Mouse (Mus musculus) embryonic facial prominence, embryonic 11.5 days (tissue): Measurements from ENCODE around the gene Raf1. TPM values are rescaled to one million over a fixed set of nuclear protein-coding genes. Genes with fewer than 3 reads are reported as not detected.
A peak's percentile ranks its signal among the peaks of the same experiment; 100 is the strongest.

Experiments used
- ATAC-seq: fragments of 200-750 bp; cut with Nextera tagmentation; replicated peaks from 2 replicates; pipeline ENCODE4 v1.8.0; 2017; ENCODE audit warnings: low read depth; ENCODE audit not compliant: insufficient number of reproducible peaks, low FRiP score, low TSS enrichment
- DNase-seq: peaks from one replicate; pipeline ENCODE4 v3.0.0-alpha.2; 2015; ENCODE audit warnings: low spot score
- H3K27ac ChIP-seq: fragments of 300-500 bp; sonication (generic); replicated peaks from 2 replicates; pipeline ENCODE4 v1.5.1; 2014; ENCODE audit warnings: mild to moderate bottlenecking, low read depth, low read length, control low read depth
- H3K27me3 ChIP-seq: fragments of 300-500 bp; sonication (generic); 2 replicates; pipeline ENCODE4 v1.6.1; 2014; ENCODE audit warnings: mild to moderate bottlenecking, low read length, moderate library complexity, mixed read lengths; ENCODE audit not compliant: control insufficient read depth, insufficient read depth
- H3K36me3 ChIP-seq: fragments of 300-500 bp; sonication (generic); replicated peaks from 2 replicates; pipeline ENCODE4 v1.6.1; 2014; ENCODE audit warnings: low read depth, mild to moderate bottlenecking, low read length, moderate library complexity, mixed read lengths; ENCODE audit not compliant: control insufficient read depth, insufficient read depth
- H3K4me1 ChIP-seq: fragments of 300-500 bp; sonication (generic); 2 replicates; pipeline ENCODE4 v1.6.1; 2014; ENCODE audit warnings: low read length, mixed read lengths; ENCODE audit not compliant: control insufficient read depth, insufficient read depth
- H3K4me2 ChIP-seq: fragments of 300-500 bp; sonication (generic); 2 replicates; pipeline ENCODE4 v1.6.1; 2014; ENCODE audit warnings: low read depth, mild to moderate bottlenecking, control low read depth, low read length, moderate library complexity
- H3K4me3 ChIP-seq: fragments of 300-500 bp; sonication (generic); 2 replicates; pipeline ENCODE4 v1.5.1; 2014; ENCODE audit warnings: low read depth, low read length, control low read depth
- H3K9ac ChIP-seq: fragments of 300-500 bp; sonication (generic); replicated peaks from 2 replicates; pipeline ENCODE4 v1.6.1; 2014; ENCODE audit warnings: mild to moderate bottlenecking, control low read depth, low read length
- H3K9me3 ChIP-seq: fragments of 300-500 bp; sonication (generic); replicated peaks from 2 replicates; pipeline ENCODE4 v1.6.1; 2016; ENCODE audit warnings: mild to moderate bottlenecking, low read length, inconsistent platforms, mixed read lengths; ENCODE audit not compliant: control insufficient read depth
- WGBS: fragments of 180-500 bp; shearing (Covaris S2); extraction: QIAGEN DNeasy Blood & Tissue Kit; methylation state at CpG from one replicate; pipeline ENCODE4 v1.1.7; 2014; 5-methylcytosine and 5-hydroxymethylcytosine counted together
- polyA plus RNA-seq: library from polyadenylated mRNA; unstranded; fragments of >200 nt; fragmentation: Nextera tagmentation; extraction: Ambion mirVana; gene quantifications from 2 replicates; pipeline ENCODE4 v1.2.1, GENCODE M21; 2014

The Raf1 gene
- polyA plus RNA-seq, 1 experiment from 2014 or later: 124 TPM

DNA sequence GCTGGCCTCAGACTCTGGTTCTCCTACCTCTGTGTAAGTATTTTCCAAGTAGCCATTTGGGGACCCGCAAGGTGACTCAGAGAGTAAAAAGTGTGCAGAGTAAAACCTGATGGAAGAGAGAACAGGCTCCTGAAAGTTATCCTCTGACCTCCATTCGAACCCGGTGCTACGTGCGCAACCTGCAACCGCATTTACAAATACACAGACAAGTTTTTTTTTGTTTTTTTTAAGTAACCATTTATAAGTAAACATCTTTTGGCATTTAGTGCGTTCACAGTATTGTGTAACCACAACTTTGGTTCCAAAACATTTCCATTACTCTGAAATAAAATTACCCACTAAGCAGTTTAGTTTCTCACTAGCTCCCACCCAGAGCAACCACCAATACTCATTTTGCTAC is 1.0 kb upstream of the Raf1 start:
- no peak overlapping the region for H3K4me2 ChIP-seq
- 97% methylated on average over 7 of the region's 7 CpGs for WGBS
- DNase-seq (no peak), ATAC-seq (no peak)
- no peaks in the 10 kb centered on the region for H3K9me3 ChIP-seq
- H3K4me1 ChIP-seq: no peaks in the 10 kb centered on the region
- no peak overlapping the region for H3K27ac ChIP-seq
- no peaks in the 10 kb centered on the region for H3K27me3 ChIP-seq
- no peak overlapping the region for H3K9ac ChIP-seq
- no peaks in the 10 kb centered on the region for H3K36me3 ChIP-seq
- no peak overlapping the region for H3K4me3 ChIP-seq

DNA sequence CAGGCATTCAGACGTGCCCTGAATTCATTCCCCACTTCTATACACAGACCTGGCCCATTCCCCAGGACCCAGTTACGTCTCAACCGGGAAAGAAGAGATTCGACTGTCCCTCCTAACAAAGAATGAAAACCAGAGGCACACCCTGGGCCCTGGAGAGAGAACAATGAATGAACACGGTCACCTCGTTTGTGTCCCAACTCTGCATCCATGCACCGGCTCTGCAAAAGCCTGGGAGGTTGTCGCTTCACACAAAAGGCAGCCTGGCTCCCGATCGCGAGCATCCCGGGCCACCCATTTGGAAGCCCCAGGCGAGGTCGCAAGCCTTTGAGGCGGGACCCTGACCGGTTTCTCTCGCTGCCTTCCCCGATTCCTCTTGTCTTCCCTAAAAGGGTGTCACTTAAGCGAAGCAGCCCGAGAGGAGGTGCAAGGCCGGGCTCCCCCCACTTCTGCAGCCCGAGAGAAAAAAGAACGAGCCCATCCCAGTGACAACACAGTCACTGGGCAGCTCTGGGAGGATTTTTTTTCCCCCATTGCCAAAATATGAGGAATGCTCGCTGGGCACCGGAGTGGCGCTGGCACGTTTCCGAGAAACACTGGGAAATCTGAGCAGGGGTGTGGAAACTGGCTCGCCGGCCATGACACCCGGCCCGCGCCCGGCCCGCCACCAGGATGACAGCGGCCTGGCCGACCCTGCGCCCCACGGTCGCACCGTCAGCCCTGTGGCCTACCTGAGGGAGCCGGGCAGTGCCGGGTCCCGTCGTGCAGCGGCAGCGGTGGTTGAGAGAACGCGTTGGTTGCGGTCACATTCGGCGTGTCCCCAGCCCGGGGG is 713 bp downstream of the Raf1 start:
- Histone ChIP-seq H3K9ac (peak overlapping the region; percentile 99), H3K4me2 (peak overlapping the region; percentile 81), H3K4me1 (no peaks in the 10 kb centered on the region), H3K27me3 (no peaks in the 10 kb centered on the region), H3K27ac (peak overlapping the region; percentile 94), H3K36me3 (no peaks in the 10 kb centered on the region), H3K4me3 (peak overlapping the region; percentile 92), H3K9me3 (no peaks in the 10 kb centered on the region)
- peak; percentile 57 for DNase-seq
- WGBS: under 1% methylated on average over 53 of the region's 53 CpGs
- ATAC-seq: peak; percentile 65

DNA sequence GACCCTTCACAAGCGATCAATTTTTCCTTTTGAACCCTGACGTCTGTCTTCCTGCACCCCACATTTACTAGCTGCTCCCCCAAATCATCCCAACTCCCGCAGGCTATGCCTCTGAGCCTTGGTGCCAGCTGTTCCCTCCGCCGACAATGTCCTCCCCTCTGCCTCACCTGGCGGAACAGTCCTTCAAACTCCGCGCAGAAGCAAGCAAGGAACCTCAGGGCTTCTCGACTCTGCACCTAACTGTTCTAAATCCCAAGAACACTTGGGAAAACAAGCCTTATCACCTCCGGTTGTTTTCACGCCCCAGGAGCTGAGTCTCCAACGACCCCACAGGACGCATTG is 1.3 kb downstream of the Raf1 start:
- Histone ChIP-seq H3K9ac (peak overlapping the region; percentile 99), H3K4me2 (peak overlapping the region; percentile 81), H3K4me3 (peak overlapping the region; percentile 92), H3K4me1 (no peaks in the 10 kb centered on the region), H3K36me3 (no peaks in the 10 kb centered on the region), H3K27ac (peak overlapping the region; percentile 94), H3K9me3 (no peaks in the 10 kb centered on the region), H3K27me3 (no peaks in the 10 kb centered on the region)
- WGBS: under 1% methylated on average over 13 of the region's 13 CpGs
- no peak for ATAC-seq
- peak; percentile 44 for DNase-seq

DNA sequence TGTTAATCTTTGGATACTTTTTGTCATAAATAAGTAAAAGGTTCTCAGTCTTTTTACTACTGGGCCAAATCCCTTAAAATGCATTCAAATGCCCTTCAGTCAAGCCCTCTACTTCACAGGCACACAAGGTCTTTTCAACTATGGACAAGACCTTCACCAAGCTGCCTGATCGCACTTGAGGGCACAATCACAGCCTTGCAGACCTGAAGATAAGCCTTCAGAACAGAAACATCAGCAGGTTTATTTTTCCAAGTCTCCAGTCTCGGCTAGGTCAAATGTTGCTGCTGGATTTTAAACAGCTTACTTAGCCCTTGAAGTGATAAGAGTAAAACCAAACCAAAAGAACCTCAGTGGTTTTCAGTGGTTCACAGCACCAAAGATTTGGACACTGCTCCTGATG is 2.1 kb downstream of the Raf1 start:
- DNase-seq (no peak), ATAC-seq (no peak)
- 54% methylated on average over 2 of the region's 2 CpGs for WGBS
- H3K4me2 ChIP-seq: peak overlapping the region; percentile 81
- H3K4me1 ChIP-seq: no peaks in the 10 kb centered on the region
- H3K27ac ChIP-seq: no peak overlapping the region
- H3K27me3 ChIP-seq: no peaks in the 10 kb centered on the region
- peak overlapping the region; percentile 92 for H3K4me3 ChIP-seq
- H3K36me3 ChIP-seq: no peaks in the 10 kb centered on the region
- no peak overlapping the region for H3K9ac ChIP-seq
- no peaks in the 10 kb centered on the region for H3K9me3 ChIP-seq

DNA sequence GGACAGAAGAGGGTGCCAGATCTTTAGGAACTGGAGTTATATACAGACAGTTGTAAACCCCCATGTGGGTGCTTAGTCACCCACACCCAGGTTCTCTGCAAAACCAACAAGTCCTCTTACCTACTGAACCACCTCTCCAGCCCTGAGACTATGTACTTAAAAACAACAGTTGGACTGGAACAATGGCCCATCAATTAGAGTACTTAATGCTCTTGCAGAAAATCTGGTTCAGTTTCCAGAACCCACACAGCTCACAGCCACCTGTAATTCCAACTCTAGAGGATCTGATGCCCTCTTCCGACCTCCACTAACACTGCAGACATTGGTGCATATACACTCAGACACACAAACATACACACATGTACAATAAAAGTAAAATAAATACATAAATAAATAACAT is 3.7 kb downstream of the Raf1 start:
- Histone ChIP-seq H3K9me3 (no peaks in the 10 kb centered on the region), H3K27ac (no peak overlapping the region), H3K4me1 (no peaks in the 10 kb centered on the region), H3K4me3 (no peak overlapping the region), H3K9ac (no peak overlapping the region), H3K36me3 (no peaks in the 10 kb centered on the region), H3K4me2 (no peak overlapping the region), H3K27me3 (no peaks in the 10 kb centered on the region)
- ATAC-seq: no peak
- 91% methylated on average over 1 of the region's 1 CpGs for WGBS
- no peak for DNase-seq

DNA sequence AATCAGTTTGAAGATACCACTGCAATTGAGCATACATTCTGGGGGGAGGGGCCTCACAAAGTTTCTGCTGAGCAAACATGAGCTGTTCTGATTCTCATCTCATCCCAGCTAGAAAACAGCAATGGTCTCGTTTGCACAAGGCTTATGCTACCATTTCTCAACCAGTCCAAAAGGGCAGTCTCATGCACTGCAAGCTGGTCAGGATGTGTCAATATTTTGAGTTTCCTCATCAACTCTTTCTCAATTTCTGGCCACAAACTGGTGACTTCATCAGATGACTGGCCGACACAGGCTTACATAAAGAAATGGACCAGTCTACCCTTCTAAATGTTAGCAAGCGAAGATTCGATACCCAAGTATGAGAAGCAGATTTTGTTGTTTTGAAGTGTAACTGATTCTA is 9.8 kb downstream of the Raf1 start:
- WGBS: 87% methylated on average over 4 of the region's 4 CpGs
- Histone ChIP-seq H3K9ac (no peak overlapping the region), H3K27me3 (no peaks in the 10 kb centered on the region), H3K4me2 (no peak overlapping the region), H3K4me3 (no peak overlapping the region), H3K36me3 (no peaks in the 10 kb centered on the region), H3K4me1 (no peaks in the 10 kb centered on the region), H3K27ac (no peak overlapping the region), H3K9me3 (no peaks in the 10 kb centered on the region)
- ATAC-seq: no peak
- no peak for DNase-seq

DNA sequence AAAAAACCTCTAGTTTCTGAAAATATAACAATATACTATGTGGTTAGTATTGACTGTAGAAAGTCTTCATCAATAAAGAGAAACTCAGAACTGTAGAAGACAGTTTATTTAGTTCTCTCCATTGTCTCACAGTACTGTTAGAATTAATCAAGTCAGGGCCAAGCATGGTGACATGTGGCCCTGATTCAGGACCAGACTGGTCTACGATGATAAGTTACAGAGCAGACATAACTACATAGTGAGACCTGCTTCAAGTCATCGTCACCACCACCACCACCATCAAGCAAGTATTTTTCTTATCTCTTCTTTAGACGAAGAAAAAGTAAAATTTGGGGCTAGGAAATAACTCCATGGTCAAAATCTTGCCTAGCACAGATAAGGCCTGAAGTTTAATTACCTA is 12.2 kb downstream of the Raf1 start:
- 92% methylated on average over 3 of the region's 3 CpGs for WGBS
- H3K9ac ChIP-seq: no peak overlapping the region
- no peaks in the 10 kb centered on the region for H3K4me1 ChIP-seq
- no peaks in the 10 kb centered on the region for H3K9me3 ChIP-seq
- DNase-seq (no peak), ATAC-seq (no peak)
- H3K4me2 ChIP-seq: no peak overlapping the region
- no peaks in the 10 kb centered on the region for H3K36me3 ChIP-seq
- H3K27ac ChIP-seq: no peak overlapping the region
- H3K27me3 ChIP-seq: no peaks in the 10 kb centered on the region
- H3K4me3 ChIP-seq: no peak overlapping the region

DNA sequence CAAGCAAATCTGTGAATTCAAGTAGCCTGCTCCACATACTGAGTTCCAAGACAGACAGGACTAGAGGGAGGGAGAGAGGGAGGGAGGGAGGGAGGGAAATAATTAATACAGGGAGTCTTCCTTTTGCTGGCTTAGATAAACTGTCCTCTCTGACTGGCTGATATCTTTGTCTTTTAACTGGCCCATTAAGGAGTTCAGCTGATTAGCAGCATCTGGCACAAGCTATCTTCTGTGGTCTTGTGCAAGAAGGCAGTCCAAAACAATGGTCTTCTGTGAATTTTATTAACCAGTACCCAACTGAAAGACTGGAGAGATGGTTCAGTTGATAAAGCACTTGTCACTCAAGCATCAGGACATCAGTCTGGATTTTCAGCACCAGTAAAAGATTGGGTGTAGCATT is 17.6 kb downstream of the Raf1 start:
- ATAC-seq: no peak
- no peak overlapping the region for H3K27ac ChIP-seq

More for the DNA sequence above, 17.6 kb downstream of the Raf1 start:
- H3K4me2 ChIP-seq: no peak overlapping the region
- no peaks in the 10 kb centered on the region for H3K27me3 ChIP-seq
- no peaks in the 10 kb centered on the region for H3K36me3 ChIP-seq
- no peak for DNase-seq
- H3K9me3 ChIP-seq: no peaks in the 10 kb centered on the region
- no peaks in the 10 kb centered on the region for H3K4me1 ChIP-seq
- no peak overlapping the region for H3K9ac ChIP-seq
- H3K4me3 ChIP-seq: no peak overlapping the region
